Mouse (Mus musculus): ENCODE results near the gene Gm42372.

The Gm42372 gene

DNA sequence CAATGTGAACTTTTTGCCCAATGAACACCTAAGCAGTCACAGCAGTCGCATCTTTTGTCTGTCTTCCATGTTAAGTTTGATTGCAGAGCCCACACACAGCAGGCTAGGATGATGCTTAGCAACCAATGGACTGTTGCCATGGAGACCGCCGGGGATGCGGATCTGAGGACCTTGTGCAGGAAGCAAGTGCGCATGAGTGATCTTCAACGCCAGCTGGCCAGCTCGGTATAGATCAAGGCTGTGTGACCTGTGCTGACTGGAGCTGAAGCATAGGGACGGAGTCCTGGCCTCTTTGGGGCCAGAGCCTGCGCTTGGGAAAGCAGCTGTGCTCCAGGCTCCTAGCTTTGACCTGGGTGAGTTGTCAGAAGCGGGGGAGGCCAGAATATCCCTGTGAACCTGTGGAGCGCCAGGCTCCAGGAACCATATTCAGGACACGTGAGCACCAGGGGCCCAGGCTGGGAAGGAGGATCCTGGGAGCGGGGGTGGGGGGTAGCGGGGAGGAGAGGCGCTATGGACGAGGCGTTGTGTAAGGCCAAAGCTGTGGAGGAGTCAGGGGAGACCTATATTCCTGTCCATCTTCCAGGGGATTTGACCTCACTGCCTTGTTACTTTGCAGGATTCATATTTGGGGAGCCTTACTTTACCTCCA is 23.2 kb upstream of the Gm42372 start, which contains the start of gene Pnmal1:
Gene Pnmal1 (plus strand): TSS at position 141 of the 649 bp plus-strand sequence.
- peak; percentile 82 for DNase-seq (ENCODE audit: extremely low spot score)

DNA sequence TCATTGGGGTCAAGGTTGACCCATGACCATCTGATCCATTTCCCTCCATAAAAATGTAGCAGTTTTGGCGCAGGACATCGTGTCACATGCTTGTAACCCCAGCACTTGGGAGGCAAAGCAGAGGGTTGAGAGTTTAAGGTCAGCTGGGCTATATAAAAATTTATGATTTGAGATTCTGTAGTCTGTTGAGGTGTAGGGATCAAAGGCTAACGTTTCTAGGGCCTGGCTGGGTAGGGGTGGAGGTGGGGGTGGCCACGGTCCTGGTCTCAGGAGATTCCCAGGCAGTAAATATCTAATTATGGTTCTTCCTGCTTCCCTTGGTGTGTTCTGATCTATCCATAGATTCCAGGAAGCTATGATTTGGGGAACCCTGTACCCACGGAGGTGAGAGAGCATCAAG is 21.2 kb upstream of the Gm42372 start:
- no peak for DNase-seq (ENCODE audit: extremely low spot score)

DNA sequence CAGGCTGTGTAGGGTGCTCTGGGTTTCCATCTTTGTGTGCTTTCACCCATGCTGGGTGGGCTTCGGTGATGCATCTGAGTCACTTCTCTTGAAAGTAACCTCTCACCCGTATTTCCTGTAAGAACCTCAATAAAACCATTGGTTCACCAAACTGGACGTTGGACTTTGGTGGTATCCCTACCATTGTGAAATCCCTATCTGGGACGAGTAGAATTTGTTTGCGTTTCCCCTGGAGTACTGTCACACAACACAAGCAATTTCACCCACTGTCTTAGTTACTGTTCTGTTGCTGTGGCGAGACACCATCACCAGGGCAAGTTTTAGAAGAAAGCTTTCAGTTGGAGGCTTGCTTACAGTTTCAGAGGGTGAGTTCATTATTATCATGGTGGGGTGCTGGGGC is 14.5 kb upstream of the Gm42372 start:
- no peak for DNase-seq (ENCODE audit: extremely low spot score)

GRCm38 (mm10) chr7:16971160-16971559 is 11.7 kb upstream of the Gm42372 start:
- no peak for DNase-seq (ENCODE audit: extremely low spot score)

DNA sequence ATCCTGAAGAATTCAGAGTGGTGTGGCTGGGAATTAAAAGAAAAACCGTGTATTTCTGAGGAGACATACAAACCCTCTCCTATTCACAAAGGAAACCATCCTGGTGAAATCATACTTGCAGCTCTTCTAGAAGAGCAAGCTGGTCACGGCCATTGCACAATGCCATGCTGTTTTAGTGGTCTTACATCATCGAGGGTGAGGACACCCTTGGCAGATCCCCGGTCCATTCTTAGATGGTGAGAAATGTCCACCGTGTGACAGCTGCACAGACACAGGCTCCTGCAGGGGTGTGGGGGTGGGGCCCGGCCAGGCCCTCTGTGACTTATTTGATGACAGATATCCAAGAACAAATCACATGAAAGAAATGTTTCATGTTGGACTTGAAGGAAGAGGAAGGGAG is 8.9 kb upstream of the Gm42372 start:
- DNase-seq (ENCODE audit: extremely low spot score): no peak

- DNase-seq (ENCODE audit: extremely low spot score): no peak
Measured at GRCm38 (mm10) chr7:16976298-16976697, 6.6 kb upstream of the Gm42372 start.

DNA sequence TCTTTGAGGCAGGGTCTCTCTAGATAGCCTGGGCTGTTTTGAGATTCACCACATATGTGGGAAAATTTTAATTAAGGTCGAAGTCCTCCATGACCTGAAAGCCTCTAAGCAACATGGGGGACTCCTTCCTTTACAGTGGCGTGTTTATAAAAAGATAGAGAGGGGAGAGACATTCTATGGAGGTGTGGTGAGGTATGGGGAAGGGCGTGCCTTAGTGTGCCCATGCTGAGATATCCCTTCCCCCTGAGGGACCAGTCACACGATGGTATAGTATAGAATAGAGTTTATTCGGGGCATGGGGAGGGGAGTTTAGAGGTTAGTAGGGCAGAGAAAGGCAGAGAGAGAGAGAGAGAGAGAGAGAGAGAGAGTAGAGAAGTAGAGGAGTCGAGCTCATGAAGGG is 4.7 kb upstream of the Gm42372 start:
- DNase-seq (ENCODE audit: extremely low spot score): no peak

GRCm38 (mm10) chr7:16978593-16978992 is 4.3 kb upstream of the Gm42372 start:
- no peak for DNase-seq (ENCODE audit: extremely low spot score)

DNA sequence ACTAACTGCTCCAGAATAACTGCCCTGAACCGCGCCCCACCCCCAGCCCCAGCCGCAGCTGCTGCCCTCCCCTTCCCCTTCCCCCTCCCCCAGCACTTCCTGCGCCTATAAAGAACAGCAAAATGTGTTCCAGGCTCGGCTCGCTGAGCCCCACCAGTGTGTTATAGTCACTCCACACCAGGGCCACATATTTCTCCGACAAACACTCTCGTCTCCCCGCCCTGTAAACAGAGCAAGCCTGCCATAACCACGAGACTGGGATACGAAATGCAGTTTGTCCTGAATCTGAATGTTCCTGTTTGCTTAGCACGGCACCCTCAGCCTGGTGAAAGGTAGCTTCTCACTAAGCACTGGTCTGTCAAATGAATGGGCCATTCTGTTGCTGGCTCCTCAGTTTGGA is 2.5 kb upstream of the Gm42372 start:
- peak; percentile 62 for DNase-seq (ENCODE audit: extremely low spot score)

DNA sequence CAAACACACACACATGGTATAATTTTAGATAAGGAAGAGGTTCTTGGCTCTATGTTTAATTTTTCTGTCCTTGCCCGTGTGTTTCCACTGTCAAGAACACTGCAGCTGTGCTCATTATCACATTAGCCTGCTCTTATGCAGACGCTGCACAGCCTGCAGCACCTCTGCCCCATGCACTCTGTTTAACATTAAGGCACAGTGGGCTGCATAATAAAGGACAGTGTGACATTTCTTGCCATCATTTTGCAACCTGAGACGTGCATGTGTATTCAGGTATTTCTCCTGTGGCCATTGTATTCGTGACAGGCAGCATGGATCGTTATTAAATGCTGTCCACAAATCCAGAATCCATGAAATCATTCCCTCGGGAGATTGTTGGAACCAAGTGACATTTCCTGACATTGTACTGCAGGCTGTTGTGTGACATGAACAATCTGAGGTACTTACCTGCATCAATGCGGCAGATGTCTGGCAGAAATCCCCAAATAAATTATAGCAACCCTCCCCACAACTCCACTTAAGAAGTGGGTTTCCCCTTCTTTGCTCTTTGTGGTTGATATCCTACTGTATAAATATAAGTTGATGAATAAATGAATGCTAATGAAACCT is 4.8 kb downstream of the Gm42372 start:
- DNase-seq (ENCODE audit: extremely low spot score): no peak

GRCm38 (mm10) chr7:16988405-16988804 is 5.5 kb downstream of the Gm42372 start:
- DNase-seq (ENCODE audit: extremely low spot score): no peak

DNA sequence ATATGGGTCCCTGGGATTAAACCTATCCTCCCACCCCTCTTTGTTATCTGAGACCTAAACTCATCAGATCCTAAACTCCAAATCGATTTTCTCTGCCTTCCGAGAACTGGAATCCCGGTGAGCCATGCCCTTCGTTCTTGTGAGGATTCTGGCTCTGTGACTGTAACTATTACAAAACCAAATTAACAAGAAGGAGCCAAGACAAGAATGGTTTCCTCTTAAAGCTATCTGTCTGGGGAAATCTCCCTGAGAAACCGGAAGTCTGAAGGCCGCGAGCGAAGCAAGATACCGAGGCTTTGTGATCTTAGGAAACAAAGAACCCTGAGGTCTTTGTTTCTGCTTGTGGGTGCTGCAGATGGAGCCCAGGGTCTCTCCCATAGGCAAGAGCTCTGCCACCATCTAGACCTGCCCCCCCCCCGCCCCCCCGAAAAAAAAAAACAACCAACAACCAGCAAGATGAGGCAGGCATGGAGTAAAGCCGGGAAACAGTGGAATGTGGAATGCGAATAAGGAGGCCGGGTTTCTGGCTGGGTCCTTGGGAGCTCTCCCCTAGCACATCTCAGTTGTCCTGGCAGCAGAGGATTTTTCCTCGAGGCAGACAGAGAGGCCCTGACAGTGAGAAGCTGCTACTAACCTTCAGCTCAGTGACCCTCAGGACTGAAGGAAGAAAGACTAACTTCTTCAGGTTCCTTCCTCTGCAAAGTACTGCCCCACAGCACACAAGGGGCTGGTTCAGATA is 7.3 kb downstream of the Gm42372 start:
- DNase-seq (ENCODE audit: extremely low spot score): no peak

DNA sequence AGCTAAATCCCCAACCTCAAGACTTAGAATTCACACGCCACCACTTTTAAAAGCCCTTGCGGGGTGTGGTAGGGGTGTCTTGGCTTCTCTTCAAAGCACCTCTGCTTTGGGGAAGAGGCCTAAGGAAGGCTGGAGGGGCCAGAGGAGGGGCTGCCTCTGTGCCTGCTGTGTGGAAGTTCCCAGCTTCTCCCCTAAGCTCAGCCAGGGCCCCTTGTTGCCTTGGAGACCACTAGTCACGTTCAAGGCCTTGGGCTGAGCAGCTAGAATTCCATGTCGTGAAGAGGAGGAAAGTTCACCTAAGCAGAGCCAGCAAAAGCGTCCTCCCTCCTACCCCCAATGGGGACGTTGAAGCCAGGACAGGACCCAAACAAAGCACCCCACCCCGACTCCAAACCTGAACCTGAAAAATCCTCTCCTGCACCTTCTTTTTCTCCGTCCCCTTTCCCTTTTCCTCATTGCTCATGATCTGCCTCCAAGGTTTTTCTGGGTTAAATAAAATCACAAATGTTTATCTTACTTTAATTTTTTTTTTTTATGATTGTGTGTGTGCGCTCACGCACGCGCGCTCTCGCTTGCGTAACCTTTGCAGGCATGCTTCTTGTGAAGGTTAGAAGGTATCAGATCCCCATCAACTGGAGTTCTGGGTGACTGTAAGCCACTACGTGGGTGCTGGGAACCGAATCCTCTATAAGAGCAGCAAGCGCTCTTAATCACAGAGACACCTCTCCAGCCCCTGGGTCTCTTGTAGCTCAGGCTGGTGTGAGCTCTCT is 9.0 kb downstream of the Gm42372 start:
- DNase-seq (ENCODE audit: extremely low spot score): peak; percentile 58

DNA sequence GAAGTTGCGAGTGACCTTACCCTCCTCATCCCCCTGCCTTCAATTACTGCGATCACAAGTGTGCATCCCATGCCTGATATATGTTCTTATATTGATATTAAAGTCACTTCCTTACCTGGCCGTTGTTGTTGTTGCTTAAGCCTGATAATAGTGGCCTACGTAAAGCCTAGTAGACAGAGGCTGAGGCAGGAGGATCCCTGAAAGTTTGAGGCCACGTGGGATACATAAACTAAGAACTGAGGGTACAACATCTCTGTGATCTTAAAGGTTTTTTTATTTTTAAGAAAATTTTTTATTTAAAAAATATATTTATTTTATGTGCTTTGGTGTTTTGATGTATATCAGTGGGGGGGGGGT is 9.5 kb downstream of the Gm42372 start, which contains the start of gene Ccdc8:
Gene Ccdc8 (plus strand): TSS at position 258 of the 357 bp plus-strand sequence.
- no peak for DNase-seq (ENCODE audit: extremely low spot score)

- peak; percentile 88 for DNase-seq (ENCODE audit: extremely low spot score)
Measured at GRCm38 (mm10) chr7:16993651-16994399, 10.9 kb downstream of the Gm42372 start.

GRCm38 (mm10) chr7:16994400-16994799 is 11.5 kb downstream of the Gm42372 start:
- no peak for DNase-seq (ENCODE audit: extremely low spot score)

GRCm38 (mm10) chr7:16995345-16995744 is 12.5 kb downstream of the Gm42372 start:
- DNase-seq (ENCODE audit: extremely low spot score): no peak

DNA sequence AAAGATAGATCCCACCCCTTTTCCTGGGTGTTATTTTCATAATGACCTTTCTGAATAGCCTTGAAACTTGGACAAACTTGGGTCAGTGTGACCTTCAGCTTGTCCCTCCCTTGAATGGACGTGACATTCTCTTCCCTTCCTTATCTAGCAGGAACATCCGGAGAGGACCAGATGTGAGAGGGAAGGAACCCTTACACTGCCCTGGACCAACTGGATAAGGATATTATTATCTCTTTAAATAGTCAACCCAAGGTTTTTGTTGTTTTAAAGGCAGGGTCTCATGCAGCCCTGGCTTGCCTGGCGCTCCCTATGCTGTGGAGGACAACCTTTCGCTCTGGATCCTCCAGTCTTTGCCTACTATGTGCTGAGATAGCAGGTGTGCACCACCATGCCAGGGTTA is 16.3 kb downstream of the Gm42372 start:
- no peak for DNase-seq (ENCODE audit: extremely low spot score)

GRCm38 (mm10) chr7:16999650-17000049 is 16.8 kb downstream of the Gm42372 start:
- DNase-seq (ENCODE audit: extremely low spot score): peak; percentile 87

DNA sequence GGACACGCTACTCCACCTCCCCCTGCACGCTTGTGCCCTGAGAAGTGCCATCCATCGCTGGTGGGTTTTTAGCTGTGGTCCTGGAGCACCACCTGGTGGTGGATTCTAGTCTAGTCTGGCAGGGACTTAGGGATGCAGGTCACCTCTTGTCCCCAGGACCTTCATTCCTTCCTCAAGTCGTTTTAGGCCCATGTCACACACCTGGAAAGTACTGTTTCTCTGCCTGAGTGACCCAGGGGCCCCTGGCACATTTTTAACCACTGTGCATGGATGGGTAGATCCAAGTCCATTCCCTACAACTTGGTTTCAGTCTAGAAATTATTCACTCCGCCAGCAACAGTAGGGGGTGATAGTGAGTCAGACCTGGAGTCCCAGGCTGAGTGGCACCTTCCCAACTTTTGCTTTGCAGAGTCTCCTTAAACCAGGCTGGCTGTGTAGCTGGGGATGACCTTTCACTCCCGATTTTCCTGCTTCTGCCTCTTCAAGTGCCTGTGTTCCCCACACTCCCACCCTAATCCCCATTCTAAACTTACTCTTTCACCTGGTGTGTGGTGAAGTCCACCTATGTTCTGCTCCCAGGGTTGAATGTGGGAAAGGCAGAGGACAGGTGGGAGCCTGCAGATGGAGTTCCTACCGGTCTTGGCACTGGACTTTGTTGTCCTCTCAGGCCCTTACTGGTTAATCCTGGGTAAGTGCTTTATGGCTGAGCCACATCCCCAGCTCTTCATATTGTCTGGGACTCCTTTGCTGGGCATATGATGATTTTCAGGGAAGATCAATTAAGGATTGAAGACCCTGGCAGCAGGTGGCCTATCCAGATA is 19.7 kb downstream of the Gm42372 start:
- peak; percentile 87 for DNase-seq (ENCODE audit: extremely low spot score)
